Mouse (Mus musculus) kidney, adult 2 months (tissue): ENCODE results near the gene Fkbp4.

Experiments used
- CTCF ChIP-seq: fragments of 200-500 bp; conservative IDR thresholded peaks from 2 replicates; pipeline ENCODE4 v1.5.1; 2011; ENCODE audit warnings: low read depth, mild to moderate bottlenecking, control low read depth, low read length, moderate library complexity, mixed read lengths; ENCODE audit not compliant: insufficient read depth, insufficient read length
- POLR2A ChIP-seq: fragments of 200-500 bp; IDR thresholded peaks from one replicate; pipeline ENCODE4 v1.6.1; 2011; ENCODE audit warnings: low read depth, low read length, control low read depth

DNA sequence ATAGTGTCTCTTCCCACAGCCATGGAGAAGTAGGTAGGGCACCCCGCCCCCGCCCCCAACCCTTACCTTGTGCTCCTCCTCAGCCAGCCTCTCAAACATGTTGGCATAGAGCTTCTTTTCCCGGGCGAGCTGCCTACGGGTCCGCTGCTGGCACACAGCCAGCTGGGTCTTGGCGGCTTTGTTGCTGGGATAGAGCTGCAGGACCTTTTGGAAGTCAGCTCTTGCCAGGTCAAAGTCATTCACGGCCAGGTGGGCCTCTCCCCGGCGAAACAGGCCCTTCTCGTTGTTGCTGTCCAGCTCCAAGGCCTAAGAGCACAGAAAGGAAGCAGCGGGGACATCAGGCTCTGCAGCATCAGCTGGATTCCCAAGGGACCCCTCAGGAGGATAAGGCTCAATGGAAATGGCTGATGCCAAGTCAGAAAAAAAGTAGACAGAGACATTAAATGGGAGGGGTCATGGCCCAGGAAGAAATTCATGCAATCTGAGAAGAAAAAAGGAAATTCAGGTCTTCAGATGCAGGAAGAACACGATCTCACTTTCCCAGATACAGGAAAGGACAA lies 6.0 kb downstream of the Fkbp4 start:
- TF ChIP-seq CTCF: no peak
- no peak for TF ChIP-seq POLR2A
